Mouse (Mus musculus): ENCODE data around the gene Acss2.

Acss2 gene

GRCm38 (mm10) chr2:155628519-155628918, 110.8 kb downstream of the Acss2 start:
- DNase-seq (ENCODE audit: low read depth, low spot score), result no peak

DNA sequence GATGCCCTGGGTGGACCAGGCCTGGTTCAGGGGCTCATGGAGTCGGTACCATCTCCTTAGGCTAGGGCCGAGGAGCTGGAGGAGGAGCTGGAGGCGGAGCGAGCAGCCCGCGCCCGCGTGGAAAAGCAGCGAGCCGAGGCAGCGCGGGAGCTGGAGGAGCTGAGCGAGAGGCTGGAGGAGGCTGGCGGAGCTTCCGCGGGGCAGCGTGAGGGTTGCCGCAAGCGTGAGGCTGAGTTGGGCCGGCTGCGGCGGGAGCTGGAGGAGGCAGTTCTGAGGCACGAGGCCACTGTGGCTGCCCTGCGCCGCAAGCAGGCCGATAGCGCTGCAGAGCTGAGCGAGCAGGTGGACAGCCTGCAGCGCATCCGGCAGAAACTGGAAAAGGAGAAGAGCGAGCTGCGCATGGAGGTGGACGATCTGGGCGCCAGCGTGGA, 111.5 kb downstream of the Acss2 start:
- DNase-seq (ENCODE audit: low read depth, low spot score), result no peak

DNA sequence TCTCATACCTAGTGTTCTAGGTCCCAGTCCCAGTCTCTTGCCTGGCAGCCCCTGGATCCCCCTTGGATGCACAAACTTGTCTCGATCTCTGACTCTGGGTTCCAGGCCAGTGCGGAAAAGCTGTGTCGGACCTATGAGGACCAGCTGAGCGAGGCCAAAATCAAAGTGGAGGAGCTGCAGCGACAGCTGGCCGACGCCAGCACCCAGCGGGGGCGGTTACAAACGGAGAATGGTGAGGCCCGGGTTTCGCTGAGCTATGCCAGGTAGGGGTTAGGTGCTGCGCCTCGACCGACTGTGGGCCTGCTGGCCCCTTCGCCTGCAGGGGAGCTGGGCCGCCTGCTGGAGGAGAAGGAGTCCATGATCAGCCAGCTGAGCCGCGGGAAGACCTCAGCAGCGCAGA, 112.4 kb downstream of the Acss2 start:
- DNase-seq (ENCODE audit: low read depth, low spot score), result no peak

- no peak for DNase-seq (ENCODE audit: low read depth, low spot score)
These were observed 113.1 kb downstream of the Acss2 start for GRCm38 (mm10) chr2:155630590-155631416.

DNA sequence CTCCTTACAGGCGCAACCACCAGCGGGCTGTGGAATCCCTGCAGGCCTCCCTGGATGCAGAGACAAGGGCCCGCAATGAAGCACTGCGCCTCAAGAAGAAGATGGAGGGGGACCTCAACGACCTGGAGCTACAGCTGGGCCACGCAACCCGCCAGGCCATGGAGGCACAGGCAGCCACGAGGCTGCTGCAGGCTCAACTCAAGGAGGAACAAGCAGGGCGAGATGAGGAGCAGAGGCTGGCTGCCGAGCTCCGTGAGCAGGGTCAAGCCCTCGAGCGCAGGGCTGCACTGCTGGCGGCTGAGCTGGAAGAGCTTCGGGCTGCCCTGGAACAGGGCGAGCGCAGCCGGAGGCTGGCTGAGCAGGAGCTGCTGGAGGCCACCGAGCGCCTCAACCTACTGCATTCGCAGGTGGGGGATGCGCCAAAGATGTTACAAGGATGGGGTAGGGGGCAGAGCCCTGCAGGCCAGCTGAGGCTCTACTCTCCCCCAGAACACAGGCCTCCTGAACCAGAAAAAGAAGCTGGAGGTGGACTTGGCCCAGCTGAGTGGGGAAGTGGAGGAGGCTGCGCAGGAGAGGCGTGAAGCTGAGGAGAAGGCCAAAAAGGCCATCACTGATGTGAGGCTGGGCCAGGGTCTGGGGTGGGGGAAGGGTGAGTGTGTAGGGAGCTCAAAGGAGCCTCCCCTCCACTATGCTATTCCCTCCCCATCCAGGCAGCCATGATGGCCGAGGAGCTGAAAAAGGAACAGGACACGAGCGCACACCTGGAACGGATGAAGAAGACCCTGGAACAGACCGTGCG, 114.6 kb downstream of the Acss2 start:
- no peak for DNase-seq (ENCODE audit: low read depth, low spot score)

DNA sequence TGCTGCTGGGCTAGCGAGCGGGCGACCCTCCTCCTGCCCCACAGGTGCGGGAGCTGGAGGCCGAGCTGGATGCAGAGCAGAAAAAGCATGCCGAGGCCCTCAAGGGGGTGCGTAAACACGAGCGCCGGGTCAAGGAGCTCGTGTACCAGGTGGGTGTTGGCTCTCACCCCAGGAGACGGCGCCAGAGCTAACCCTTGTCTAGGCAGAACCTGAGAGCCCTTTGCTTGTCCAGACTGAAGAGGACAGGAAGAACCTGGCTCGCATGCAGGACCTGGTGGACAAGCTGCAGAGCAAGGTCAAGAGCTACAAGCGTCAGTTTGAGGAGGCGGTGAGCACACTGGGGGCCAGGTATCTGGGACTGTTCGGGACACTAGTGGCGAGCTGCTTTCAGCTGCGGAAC, 115.4 kb downstream of the Acss2 start:
- no peak for DNase-seq (ENCODE audit: low read depth, low spot score)

- no peak for DNase-seq (ENCODE audit: low read depth, low spot score)
These were observed 116.0 kb downstream of the Acss2 start for GRCm38 (mm10) chr2:155633731-155634130.

- no peak for DNase-seq (ENCODE audit: low read depth, low spot score)
These were observed 116.8 kb downstream of the Acss2 start for GRCm38 (mm10) chr2:155634562-155634961.
